Mouse (Mus musculus) monocyte, adult 5-6 weeks (primary cell): ENCODE measurements around the gene Psors1c2. TPM values are rescaled to one million over a fixed set of nuclear protein-coding genes. Genes with fewer than 3 reads are reported as not detected.

Source experiments
- ATAC-seq: fragments of 153-309, 156-312 bp; replicated peaks from 2 replicates; pipeline ENCODE4 v1.8.0; 2017; ENCODE audit warnings: mild to moderate bottlenecking; ENCODE audit not compliant: low TSS enrichment, insufficient number of reproducible peaks, severe bottlenecking, poor library complexity, low FRiP score
- total RNA-seq: library from RNA; stranded (forward); fragments of 200-1000, 200-491, 200-594 nt; gene quantifications from 3 replicates; pipeline ENCODE4 v1.2.3, GENCODE M21; 2017

Psors1c2 gene
- total RNA-seq, 1 experiment from 2014 or later: not detected

- no peak for ATAC-seq
Observed at GRCm38 (mm10) chr17:35551881-35552414, 18.9 kb downstream of the Psors1c2 start, which contains the start of gene Cdsn. Gene Cdsn, plus strand, starts transcription at chr17:35552128.

- ATAC-seq: no peak
Observed at GRCm38 (mm10) chr17:35554321-35554720, 21.3 kb downstream of the Psors1c2 start.

- ATAC-seq: no peak
Observed at GRCm38 (mm10) chr17:35554761-35555397, 21.9 kb downstream of the Psors1c2 start.

GRCm38 (mm10) chr17:35556186-35556765 is 23.3 kb downstream of the Psors1c2 start:
- no peak for ATAC-seq

GRCm38 (mm10) chr17:35556812-35557211 is 23.8 kb downstream of the Psors1c2 start:
- peak; percentile 47; the same call in 1 of the 2 replicates for ATAC-seq

GRCm38 (mm10) chr17:35557351-35557750 is 24.4 kb downstream of the Psors1c2 start:
- no peak; the same call in 1 of the 2 replicates for ATAC-seq

- ATAC-seq: no peak
Observed at GRCm38 (mm10) chr17:35558216-35558615, 25.2 kb downstream of the Psors1c2 start.

- ATAC-seq: no peak
Observed at GRCm38 (mm10) chr17:35567150-35567549, 34.1 kb downstream of the Psors1c2 start, which contains the start of gene 2300002M23Rik. Gene 2300002M23Rik, plus strand, starts transcription at chr17:35567450.

GRCm38 (mm10) chr17:35567767-35568166 is 34.8 kb downstream of the Psors1c2 start:
- ATAC-seq: no peak

- ATAC-seq: no peak
Observed at GRCm38 (mm10) chr17:35569091-35569944, 36.3 kb downstream of the Psors1c2 start.

- no peak for ATAC-seq
Observed at GRCm38 (mm10) chr17:35570836-35571235, 37.8 kb downstream of the Psors1c2 start.

- ATAC-seq: no peak
Observed at GRCm38 (mm10) chr17:35571477-35571876, 38.5 kb downstream of the Psors1c2 start.

- ATAC-seq: peak; percentile 83
Observed at GRCm38 (mm10) chr17:35578211-35578610, 45.2 kb downstream of the Psors1c2 start.

GRCm38 (mm10) chr17:35582900-35583299 is 49.9 kb downstream of the Psors1c2 start:
- no peak for ATAC-seq

Other genes with a start within 250 kb of the Psors1c2 start
- gene H2-Q1, start 212.8 kb upstream of the Psors1c2 start, total RNA-seq: 0.11 to 0.38 TPM in 2 of 3 replicates, not detected in the other
- not detected in 3 replicates for gene H2-Q2, start 191.0 kb upstream of the Psors1c2 start, total RNA-seq
- gene H2-Q4, start 153.6 kb upstream of the Psors1c2 start, total RNA-seq: 159 to 219 TPM (median 177 TPM) in 3 replicates
- 235 to 503 TPM (median 268 TPM) in 3 replicates for gene H2-Q6, start 108.4 kb upstream of the Psors1c2 start, total RNA-seq
- gene H2-Q7, start 94.0 kb upstream of the Psors1c2 start, total RNA-seq: 209 to 404 TPM (median 224 TPM) in 3 replicates
- 5.5 to 7.7 TPM (median 7.6 TPM) in 3 replicates for gene H2-Q10, start 63.1 kb upstream of the Psors1c2 start, total RNA-seq
- 0.58 TPM in 1 of 3 replicates, not detected in the others for gene Pou5f1, start 27.2 kb upstream of the Psors1c2 start, total RNA-seq
- 0.29 to 3.3 TPM (median 2.4 TPM) in 3 replicates for gene Tcf19, start 16.4 kb upstream of the Psors1c2 start, total RNA-seq
- gene Cchcr1, start 16.1 kb upstream of the Psors1c2 start, total RNA-seq: 1.7 to 6.7 TPM (median 2.5 TPM) in 3 replicates
- gene Cdsn, start 18.9 kb downstream of the Psors1c2 start, total RNA-seq: not detected in 3 replicates
- gene 2300002M23Rik, start 34.2 kb downstream of the Psors1c2 start, total RNA-seq: not detected in 3 replicates
- gene Sfta2, start 68.3 kb downstream of the Psors1c2 start, total RNA-seq: not detected in 3 replicates
- gene Gm9573, start 93.4 kb downstream of the Psors1c2 start, total RNA-seq: not detected in 3 replicates
- gene Mucl3, start 110.5 kb downstream of the Psors1c2 start, total RNA-seq: not detected in 3 replicates
- gene Vars2, start 134.4 kb downstream of the Psors1c2 start, total RNA-seq: 7.4 to 13.8 TPM (median 11.3 TPM) in 3 replicates
- gene Gtf2h4, start 140.5 kb downstream of the Psors1c2 start, total RNA-seq: 10.9 to 22.5 TPM (median 13.5 TPM) in 3 replicates
- gene Ddr1, start 171.4 kb downstream of the Psors1c2 start, total RNA-seq: 0.67 to 1.2 TPM in 2 of 3 replicates, not detected in the other